Mouse (Mus musculus) heart, embryonic 14.5 days (tissue): ENCODE results near the gene Padi2. TPM values are rescaled to one million over a fixed set of nuclear protein-coding genes. Genes with fewer than 3 reads are reported as not detected.

Experiments used
- ATAC-seq: fragments of 200-750 bp; cut with Nextera tagmentation; 2 replicates; pipeline ENCODE4 v1.8.0; 2017; ENCODE audit warnings: low read depth, moderate TSS enrichment; ENCODE audit not compliant: insufficient number of reproducible peaks, insufficient read depth, low FRiP score
- H3K27ac ChIP-seq, 2 experiments: fragments of 200-500 bp in 1 of 2; fragments of 300-500 bp in 1 of 2; sonication (generic) in 1 of 2; replicated peaks in 1 of 2; 2 replicates each; pipeline ENCODE4 v1.5.1; 2012 to 2014; ENCODE audit warnings: low read depth in 2 of 2, low read length in 2 of 2, control low read depth in 1 of 2, mild to moderate bottlenecking in 1 of 2, mixed read lengths in 1 of 2; ENCODE audit not compliant: control insufficient read depth in 1 of 2, insufficient read depth in 1 of 2
- H3K27me3 ChIP-seq: fragments of 300-500 bp; sonication (generic); 2 replicates; pipeline ENCODE4 v1.6.1; 2014; ENCODE audit warnings: mild to moderate bottlenecking, low read length, control low read depth; ENCODE audit not compliant: control insufficient read depth, insufficient read depth
- H3K36me3 ChIP-seq: fragments of 300-500 bp; sonication (generic); 2 replicates; pipeline ENCODE4 v1.6.1; 2014; ENCODE audit warnings: mild to moderate bottlenecking, control low read depth, low read length, mixed read lengths; ENCODE audit not compliant: control insufficient read depth, insufficient read depth
- H3K4me1 ChIP-seq, 2 experiments: fragments of 200-500 bp in 1 of 2; fragments of 300-500 bp in 1 of 2; sonication (generic) in 1 of 2; 2 replicates each; pipeline ENCODE4 v1.6.1; 2012 to 2014; ENCODE audit warnings: low read length in 2 of 2, control low read depth in 1 of 2, mixed read lengths in 1 of 2; ENCODE audit not compliant: control insufficient read depth in 2 of 2, insufficient read depth in 2 of 2
- H3K4me2 ChIP-seq: fragments of 300-500 bp; sonication (generic); 2 replicates; pipeline ENCODE4 v1.6.1; 2014; ENCODE audit warnings: mild to moderate bottlenecking, low read length
- H3K4me3 ChIP-seq, 2 experiments: fragments of 200-500 bp in 1 of 2; fragments of 300-500 bp in 1 of 2; sonication (generic) in 1 of 2; 2 replicates each; pipeline ENCODE4 v1.5.1; 2012 to 2014; ENCODE audit warnings: low read length in 2 of 2, mild to moderate bottlenecking in 2 of 2, control low read depth in 1 of 2, low read depth in 1 of 2, moderate library complexity in 1 of 2; ENCODE audit not compliant: control insufficient read depth in 1 of 2, insufficient read depth in 1 of 2
- H3K9ac ChIP-seq: fragments of 300-500 bp; sonication (generic); 2 replicates; pipeline ENCODE4 v1.6.1; 2014; ENCODE audit warnings: mild to moderate bottlenecking, low read length
- H3K9me3 ChIP-seq: fragments of 300-500 bp; sonication (generic); 2 replicates; pipeline ENCODE4 v1.6.1; 2016; ENCODE audit warnings: low read length, control low read depth; ENCODE audit not compliant: control insufficient read depth
- WGBS: fragments of 180-500 bp; shearing (Covaris S2); extraction: QIAGEN DNeasy Blood & Tissue Kit; methylation state at CpG from one replicate; pipeline ENCODE4 v1.1.7; 2014; 5-methylcytosine and 5-hydroxymethylcytosine counted together
- polyA plus RNA-seq: library from polyadenylated mRNA; unstranded; fragments of >200 nt; fragmentation: Nextera tagmentation; extraction: Ambion mirVana; gene quantifications from 2 replicates; pipeline ENCODE4 v1.2.1, GENCODE M21; 2014

Gene Padi2
- polyA plus RNA-seq, 1 experiment from 2014 or later, result 0.89 TPM

- Histone ChIP-seq H3K9me3 (peaks cover 8% of the 10 kb centered on the region; the same call in 1 of the 2 replicates), H3K27me3 (peaks cover 8% of the 10 kb centered on the region; the same call in 1 of the 2 replicates), H3K36me3 (no peaks in the 10 kb centered on the region), H3K4me3 (no peak overlapping the region), H3K27ac (no peak overlapping the region), H3K9ac (no peak overlapping the region), H3K4me2 (peak overlapping the region; percentile 6), H3K4me1 (peaks cover 4 to 12% of the 10 kb centered on the region in 2 experiments; a peak in 3 of 4 replicates)
- ATAC-seq, result no peak
- WGBS, result 5% methylated on average over 14 of the region's 14 CpGs
These were observed 37.5 kb upstream of the Padi2 start for GRCm38 (mm10) chr4:140868484-140869190.

GRCm38 (mm10) chr4:140869945-140870344 lies 36.2 kb upstream of the Padi2 start:
- no peak overlapping the region for H3K4me3 ChIP-seq
- H3K4me1 ChIP-seq, result peaks cover 4 to 12% of the 10 kb centered on the region in 2 experiments; a peak in 3 of 4 replicates
- H3K4me2 ChIP-seq, result no peak overlapping the region
- no peak overlapping the region for H3K27ac ChIP-seq
- H3K9me3 ChIP-seq, result peaks cover 14% of the 10 kb centered on the region
- 60% methylated on average over 8 of the region's 8 CpGs for WGBS
- no peak overlapping the region for H3K9ac ChIP-seq
- H3K36me3 ChIP-seq, result no peaks in the 10 kb centered on the region
- ATAC-seq, result no peak
- H3K27me3 ChIP-seq, result peaks cover 8% of the 10 kb centered on the region; the same call in 1 of the 2 replicates

GRCm38 (mm10) chr4:140870876-140871275 lies 35.3 kb upstream of the Padi2 start:
- H3K27ac ChIP-seq, result no peak overlapping the region
- H3K9me3 ChIP-seq, result peaks cover 14% of the 10 kb centered on the region
- no peaks in the 10 kb centered on the region for H3K36me3 ChIP-seq
- peaks cover 4 to 12% of the 10 kb centered on the region in 2 experiments; a peak in 3 of 4 replicates for H3K4me1 ChIP-seq
- H3K4me2 ChIP-seq, result no peak overlapping the region
- no peak overlapping the region for H3K9ac ChIP-seq
- 76% methylated on average over 7 of the region's 7 CpGs for WGBS
- no peak overlapping the region for H3K4me3 ChIP-seq
- ATAC-seq, result no peak
- H3K27me3 ChIP-seq, result peaks cover 8% of the 10 kb centered on the region; the same call in 1 of the 2 replicates

- Histone ChIP-seq H3K36me3 (no peaks in the 10 kb centered on the region), H3K4me1 (peaks cover 4 to 12% of the 10 kb centered on the region in 2 experiments; a peak in 3 of 4 replicates), H3K4me3 (no peak overlapping the region), H3K27me3 (peaks cover 8% of the 10 kb centered on the region; the same call in 1 of the 2 replicates), H3K27ac (no peak overlapping the region), H3K9ac (no peak overlapping the region), H3K9me3 (peaks cover 14% of the 10 kb centered on the region), H3K4me2 (no peak overlapping the region)
- 79% methylated on average over 3 of the region's 3 CpGs for WGBS
- ATAC-seq, result no peak
These were observed 34.8 kb upstream of the Padi2 start for GRCm38 (mm10) chr4:140871376-140871775.

GRCm38 (mm10) chr4:140871851-140872685 lies 34.1 kb upstream of the Padi2 start:
- H3K36me3 ChIP-seq, result no peaks in the 10 kb centered on the region
- ATAC-seq, result no peak
- no peak overlapping the region for H3K4me3 ChIP-seq
- no peak overlapping the region for H3K27ac ChIP-seq
- WGBS, result 80% methylated on average over 8 of the region's 8 CpGs
- H3K9ac ChIP-seq, result no peak overlapping the region
- peaks cover 4 to 12% of the 10 kb centered on the region in 2 experiments; a peak in 3 of 4 replicates for H3K4me1 ChIP-seq
- H3K4me2 ChIP-seq, result no peak overlapping the region
- peaks cover 14% of the 10 kb centered on the region for H3K9me3 ChIP-seq
- peaks cover 8% of the 10 kb centered on the region; the same call in 1 of the 2 replicates for H3K27me3 ChIP-seq

- Histone ChIP-seq H3K36me3 (no peaks in the 10 kb centered on the region), H3K9ac (no peak overlapping the region), H3K4me2 (no peak overlapping the region), H3K4me1 (peaks cover 4 to 12% of the 10 kb centered on the region in 2 experiments; a peak in 3 of 4 replicates), H3K4me3 (no peak overlapping the region), H3K27ac (no peak overlapping the region), H3K9me3 (peaks cover 14% of the 10 kb centered on the region), H3K27me3 (peaks cover 8% of the 10 kb centered on the region; the same call in 1 of the 2 replicates)
- ATAC-seq, result no peak
- 84% methylated on average over 5 of the region's 5 CpGs for WGBS
These were observed 33.5 kb upstream of the Padi2 start for GRCm38 (mm10) chr4:140872686-140872992.

- no peak overlapping the region for H3K9ac ChIP-seq
These were observed 33.1 kb upstream of the Padi2 start for GRCm38 (mm10) chr4:140873011-140873410.

More at GRCm38 (mm10) chr4:140873011-140873410, 33.1 kb upstream of the Padi2 start:
- Histone ChIP-seq H3K4me2 (no peak overlapping the region), H3K9me3 (peaks cover 14% of the 10 kb centered on the region), H3K27ac (no peak overlapping the region), H3K36me3 (no peaks in the 10 kb centered on the region), H3K27me3 (peaks cover 8% of the 10 kb centered on the region; the same call in 1 of the 2 replicates), H3K4me1 (peaks cover 4 to 12% of the 10 kb centered on the region in 2 experiments; a peak in 3 of 4 replicates), H3K4me3 (no peak overlapping the region)
- no peak for ATAC-seq
- 40% methylated on average over 11 of the region's 11 CpGs for WGBS
